Mouse (Mus musculus): ENCODE measurements around the gene H2-D1.
"Not testable (repeated sequence)": the region's sequence is repeated elsewhere in the genome, so short reads cannot be mapped to it uniquely, and the experiment has no call there.

The H2-D1 gene

GRCm38 (mm10) chr17:35257824-35258491 is 4.6 kb upstream of the H2-D1 start:
- DNase-seq: peak; percentile 95

GRCm38 (mm10) chr17:35258492-35259478 is 3.7 kb upstream of the H2-D1 start:
- peak; percentile 77 for DNase-seq

GRCm38 (mm10) chr17:35259621-35260020 is 2.9 kb upstream of the H2-D1 start:
- no peak for DNase-seq

GRCm38 (mm10) chr17:35261651-35262050 is 879 bp upstream of the H2-D1 start:
- DNase-seq: no peak

- no peak for DNase-seq
Observed at GRCm38 (mm10) chr17:35263523-35263883, 973 bp downstream of the H2-D1 start.

GRCm38 (mm10) chr17:35267399-35268086 is 5.0 kb downstream of the H2-D1 start:
- DNase-seq: no peak

- no peak for DNase-seq
Observed at GRCm38 (mm10) chr17:35269653-35270347, 7.3 kb downstream of the H2-D1 start.

- no peak for DNase-seq
Observed at GRCm38 (mm10) chr17:35272249-35272648, 9.7 kb downstream of the H2-D1 start.

GRCm38 (mm10) chr17:35274770-35275169 is 12.2 kb downstream of the H2-D1 start:
- DNase-seq: peak; percentile 67

GRCm38 (mm10) chr17:35276304-35276864 is 13.9 kb downstream of the H2-D1 start:
- no peak for DNase-seq

- DNase-seq: no peak
Observed at GRCm38 (mm10) chr17:35278049-35278448, 15.5 kb downstream of the H2-D1 start.

GRCm38 (mm10) chr17:35278957-35279688 is 16.6 kb downstream of the H2-D1 start:
- DNase-seq: no peak

GRCm38 (mm10) chr17:35280276-35280675 is 17.7 kb downstream of the H2-D1 start:
- DNase-seq: no peak

- no peak for DNase-seq
Observed at GRCm38 (mm10) chr17:35285431-35285830, 22.9 kb downstream of the H2-D1 start.

- DNase-seq: not testable (repeated sequence)
Observed at GRCm38 (mm10) chr17:35295796-35296195, 33.3 kb downstream of the H2-D1 start.

GRCm38 (mm10) chr17:35300261-35300945 is 37.9 kb downstream of the H2-D1 start:
- not testable (repeated sequence) for DNase-seq

GRCm38 (mm10) chr17:35301645-35302258 is 39.2 kb downstream of the H2-D1 start:
- DNase-seq: peak; percentile 70

- no peak for DNase-seq
Observed at GRCm38 (mm10) chr17:35303271-35303670, 40.7 kb downstream of the H2-D1 start.

GRCm38 (mm10) chr17:35303756-35304350 is 41.3 kb downstream of the H2-D1 start:
- DNase-seq: no peak

- no peak for DNase-seq
Observed at GRCm38 (mm10) chr17:35304478-35304877, 41.9 kb downstream of the H2-D1 start.
